Mouse (Mus musculus): ENCODE results near the gene B3galt5. TPM values are rescaled to one million over a fixed set of nuclear protein-coding genes. Genes with fewer than 3 reads are reported as not detected.

B3galt5 gene
- polyA plus RNA-seq, 1 experiment from 2014 or later: 0.35 TPM

DNA sequence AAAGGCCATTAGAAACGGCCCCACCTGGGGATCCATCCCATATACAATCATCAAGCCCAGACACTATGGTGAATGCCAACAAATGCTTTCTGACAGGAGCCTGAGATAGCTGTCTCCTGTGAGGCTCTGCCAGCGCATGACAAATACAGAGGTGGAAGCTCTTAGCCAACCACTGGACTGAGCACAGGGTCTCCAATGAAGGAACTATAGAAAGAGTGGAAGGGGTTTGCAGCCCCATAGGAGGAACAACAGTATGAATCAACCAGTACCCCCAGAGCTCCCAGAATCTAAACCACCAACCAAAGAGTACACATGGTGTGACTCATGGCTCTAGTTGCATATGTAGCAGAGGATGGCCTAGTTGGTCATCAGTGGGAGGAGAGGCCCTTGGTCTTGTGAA is 36.1 kb downstream of the B3galt5 start:
- 75% methylated on average over 2 of the region's 2 CpGs for WGBS
- Histone ChIP-seq H3K9me3 (no peaks in the 10 kb centered on the region), H3K27ac (no peak overlapping the region), H3K4me1 (no peaks in the 10 kb centered on the region; the same call in 1 of the 2 replicates), H3K9ac (no peak overlapping the region), H3K36me3 (no peaks in the 10 kb centered on the region), H3K4me2 (no peak overlapping the region), H3K4me3 (no peak overlapping the region), H3K27me3 (no peaks in the 10 kb centered on the region)
- no peak for ATAC-seq (ENCODE audit: insufficient number of reproducible peaks, insufficient read depth, low FRiP score, low TSS enrichment, low read depth)

- no peak overlapping the region for H3K27ac ChIP-seq
- no peak overlapping the region for H3K4me2 ChIP-seq
- H3K4me1 ChIP-seq: no peaks in the 10 kb centered on the region; the same call in 1 of the 2 replicates
- ATAC-seq (ENCODE audit: insufficient number of reproducible peaks, insufficient read depth, low FRiP score, low TSS enrichment, low read depth): no peak
- no peaks in the 10 kb centered on the region for H3K36me3 ChIP-seq
- 46% methylated on average over 14 of the region's 14 CpGs for WGBS
- H3K27me3 ChIP-seq: no peaks in the 10 kb centered on the region
- H3K9me3 ChIP-seq: no peaks in the 10 kb centered on the region
- no peak overlapping the region for H3K9ac ChIP-seq
- no peak overlapping the region for H3K4me3 ChIP-seq
These were observed 37.5 kb downstream of the B3galt5 start for GRCm38 (mm10) chr16:96272929-96273619.

- H3K9me3 ChIP-seq: no peaks in the 10 kb centered on the region
- H3K4me2 ChIP-seq: no peak overlapping the region
- no peak overlapping the region for H3K9ac ChIP-seq
- H3K4me3 ChIP-seq: no peak overlapping the region
- no peaks in the 10 kb centered on the region for H3K36me3 ChIP-seq
- H3K4me1 ChIP-seq: peaks cover 12% of the 10 kb centered on the region
- no peak overlapping the region for H3K27ac ChIP-seq
- ATAC-seq (ENCODE audit: insufficient number of reproducible peaks, insufficient read depth, low FRiP score, low TSS enrichment, low read depth): no peak
- peaks cover 34% of the 10 kb centered on the region for H3K27me3 ChIP-seq
- 71% methylated on average over 3 of the region's 3 CpGs for WGBS
These were observed 41.0 kb downstream of the B3galt5 start for GRCm38 (mm10) chr16:96276596-96276995.

DNA sequence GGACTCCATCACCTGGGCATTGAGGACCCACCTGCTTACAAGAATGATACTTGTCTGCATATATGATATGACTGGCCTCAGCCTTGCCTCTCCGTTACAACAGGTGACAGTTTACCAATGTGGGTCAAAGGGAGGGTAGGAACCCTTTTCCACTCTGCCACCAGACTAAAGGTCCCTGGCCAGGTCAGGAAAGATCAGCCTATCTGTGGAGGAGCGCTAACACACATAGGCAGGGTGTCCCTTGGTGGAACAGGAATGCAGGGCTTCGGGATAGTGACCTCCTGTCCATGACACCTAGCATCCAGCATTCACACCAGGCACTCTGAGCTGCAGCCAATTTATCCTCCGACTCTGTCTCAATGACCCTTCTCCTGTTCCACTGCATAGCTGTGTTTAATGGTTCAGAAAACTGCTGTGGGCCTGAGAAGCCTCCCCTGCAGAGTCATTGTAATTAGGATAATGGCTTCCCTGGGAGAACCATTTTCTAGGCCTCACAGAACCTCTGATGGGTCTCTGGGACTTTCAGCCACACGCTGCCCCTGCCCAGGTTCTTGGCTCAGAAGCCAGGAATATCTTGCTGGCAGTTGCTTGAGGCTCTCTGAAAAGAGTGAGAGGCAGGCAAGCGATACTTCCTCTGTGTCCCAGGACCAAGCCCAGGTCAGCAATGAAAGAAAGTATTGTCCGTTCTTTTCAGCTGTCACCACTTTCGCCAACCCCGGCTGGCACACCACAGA is 43.1 kb downstream of the B3galt5 start:
- Histone ChIP-seq H3K36me3 (no peaks in the 10 kb centered on the region), H3K27ac (no peak overlapping the region), H3K4me1 (peaks cover 12% of the 10 kb centered on the region), H3K9me3 (no peaks in the 10 kb centered on the region), H3K9ac (no peak overlapping the region), H3K4me2 (no peak overlapping the region), H3K4me3 (no peak overlapping the region), H3K27me3 (peaks cover 54% of the 10 kb centered on the region)
- ATAC-seq (ENCODE audit: insufficient number of reproducible peaks, insufficient read depth, low FRiP score, low TSS enrichment, low read depth): no peak
- WGBS: 36% methylated on average over 9 of the region's 9 CpGs

DNA sequence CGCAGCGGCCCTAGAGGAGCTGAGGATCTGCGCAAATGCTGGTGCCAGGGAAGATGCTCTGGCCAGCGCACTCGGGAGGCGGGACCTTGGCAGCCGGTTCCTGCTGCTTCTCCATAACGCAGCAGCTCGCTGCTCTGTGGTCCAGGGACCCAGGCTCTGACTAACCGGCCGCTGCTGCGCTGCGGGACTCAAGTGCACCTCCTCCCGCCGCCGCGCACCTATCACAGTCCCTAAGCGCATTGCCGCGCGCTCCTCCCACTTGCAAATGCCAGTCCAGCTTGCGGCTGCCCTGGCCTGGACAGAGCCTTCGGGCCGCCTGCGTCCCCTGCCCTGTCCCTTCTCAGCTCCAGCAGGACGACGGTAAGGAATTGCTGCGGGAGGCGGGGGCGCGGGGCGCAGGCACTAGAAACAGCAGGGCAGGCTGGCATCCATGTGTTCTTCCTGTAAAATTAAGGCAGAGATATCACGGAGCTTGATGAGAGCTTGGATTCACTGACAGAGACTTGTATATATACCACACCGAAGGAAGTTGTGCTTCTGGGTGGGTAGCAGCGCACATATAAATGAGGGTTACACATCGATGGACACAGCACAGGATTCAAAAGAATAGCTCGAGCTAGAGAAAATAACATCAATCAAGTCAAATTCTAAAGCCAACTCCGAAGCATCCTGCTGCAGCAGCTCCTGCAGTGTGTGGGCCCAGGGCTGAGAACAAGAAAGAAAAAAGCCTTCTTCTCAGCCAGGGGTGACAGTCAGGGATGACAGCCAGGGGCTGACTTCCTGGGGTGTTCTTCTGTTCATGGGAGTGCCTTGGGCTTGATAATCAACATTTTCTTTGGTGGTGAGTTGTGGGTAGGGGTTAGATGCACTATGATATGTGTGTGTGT is 45.4 kb downstream of the B3galt5 start:
- 3% methylated on average over 38 of the region's 38 CpGs for WGBS
- Histone ChIP-seq H3K9ac (peak overlapping the region; percentile 66), H3K4me2 (peak overlapping the region; percentile 84), H3K4me3 (peak overlapping the region; percentile 46), H3K36me3 (no peaks in the 10 kb centered on the region), H3K4me1 (peaks cover 12% of the 10 kb centered on the region), H3K27me3 (peaks cover 55% of the 10 kb centered on the region), H3K27ac (no peak overlapping the region), H3K9me3 (no peaks in the 10 kb centered on the region)
- ATAC-seq (ENCODE audit: insufficient number of reproducible peaks, insufficient read depth, low FRiP score, low TSS enrichment, low read depth): no peak; the same call in 1 of the 2 replicates

DNA sequence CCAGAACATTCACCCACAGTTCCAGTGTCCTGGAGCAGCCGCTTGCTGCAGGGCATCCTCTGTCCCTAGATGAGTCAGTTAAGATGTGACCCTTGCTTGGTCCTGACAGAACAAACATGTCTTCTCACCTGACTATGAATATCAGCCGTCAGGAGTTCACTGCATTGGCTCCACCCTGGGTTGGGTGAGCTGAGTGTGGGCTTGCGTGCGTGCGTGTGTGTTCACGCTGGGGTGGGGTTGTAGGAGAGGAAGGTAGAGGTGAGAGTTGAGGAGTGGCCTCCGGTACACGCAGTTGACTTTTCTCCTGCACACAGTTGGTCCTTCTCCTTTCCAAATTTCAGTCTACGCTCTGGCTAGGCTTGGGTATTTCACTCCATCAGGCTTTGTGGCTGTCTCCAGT is 47.0 kb downstream of the B3galt5 start:
- H3K9ac ChIP-seq: no peak overlapping the region
- no peak for ATAC-seq (ENCODE audit: insufficient number of reproducible peaks, insufficient read depth, low FRiP score, low TSS enrichment, low read depth)
- no peak overlapping the region for H3K4me3 ChIP-seq
- no peak overlapping the region for H3K27ac ChIP-seq
- H3K4me2 ChIP-seq: no peak overlapping the region
- peaks cover 55% of the 10 kb centered on the region for H3K27me3 ChIP-seq
- no peaks in the 10 kb centered on the region for H3K36me3 ChIP-seq
- H3K4me1 ChIP-seq: peaks cover 12% of the 10 kb centered on the region
- 93% methylated on average over 9 of the region's 9 CpGs for WGBS
- H3K9me3 ChIP-seq: no peaks in the 10 kb centered on the region

GRCm38 (mm10) chr16:96291885-96292284 is 56.3 kb downstream of the B3galt5 start:
- WGBS: 73% methylated on average over 9 of the region's 9 CpGs

DNA sequence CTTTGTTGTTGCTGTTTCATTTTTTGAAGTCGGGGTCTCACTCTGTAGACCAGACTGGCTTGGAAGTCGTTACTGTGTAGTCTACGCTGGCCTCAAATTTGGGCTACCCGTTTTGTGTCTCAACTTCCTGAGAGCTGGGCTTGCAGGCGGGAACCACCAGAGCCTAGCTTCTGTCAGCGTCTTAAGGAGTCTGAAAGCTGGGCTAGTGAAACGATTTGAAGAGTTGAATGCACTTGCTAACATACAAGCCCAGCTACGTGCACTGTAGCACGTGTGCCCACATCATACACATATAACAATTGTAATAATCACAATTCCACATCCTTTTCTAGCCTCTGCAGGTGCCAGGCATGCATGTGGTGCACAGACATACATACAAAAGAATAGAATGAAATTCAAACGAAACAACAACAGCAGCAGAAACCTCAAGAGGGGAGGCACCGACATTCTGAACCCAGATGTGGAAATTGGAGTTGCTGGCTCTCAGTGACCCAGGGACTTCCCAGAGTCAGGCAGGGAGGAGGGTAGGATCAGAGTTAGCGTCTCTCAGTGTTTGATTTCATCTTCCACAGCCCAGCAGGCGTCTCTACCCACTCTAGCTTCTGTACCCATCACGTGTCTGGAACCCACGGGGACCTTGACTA is 57.1 kb downstream of the B3galt5 start:
- Histone ChIP-seq H3K27me3 (no peaks in the 10 kb centered on the region), H3K9me3 (no peaks in the 10 kb centered on the region), H3K9ac (no peak overlapping the region), H3K4me2 (no peak overlapping the region), H3K27ac (no peak overlapping the region), H3K4me1 (peaks cover 8% of the 10 kb centered on the region; the same call in 1 of the 2 replicates), H3K36me3 (no peaks in the 10 kb centered on the region), H3K4me3 (no peak overlapping the region)
- ATAC-seq (ENCODE audit: insufficient number of reproducible peaks, insufficient read depth, low FRiP score, low TSS enrichment, low read depth): no peak
- 52% methylated on average over 15 of the region's 15 CpGs for WGBS

More at GRCm38 (mm10) chr16:96291885-96292284, 56.3 kb downstream of the B3galt5 start:
- no peak overlapping the region for H3K27ac ChIP-seq
- H3K27me3 ChIP-seq: no peaks in the 10 kb centered on the region
- ATAC-seq (ENCODE audit: insufficient number of reproducible peaks, insufficient read depth, low FRiP score, low TSS enrichment, low read depth): no peak
- H3K9ac ChIP-seq: no peak overlapping the region
- H3K4me3 ChIP-seq: no peak overlapping the region
- no peaks in the 10 kb centered on the region for H3K9me3 ChIP-seq
- H3K4me1 ChIP-seq: peaks cover 8% of the 10 kb centered on the region; the same call in 1 of the 2 replicates
- H3K36me3 ChIP-seq: no peaks in the 10 kb centered on the region
- H3K4me2 ChIP-seq: no peak overlapping the region

GRCm38 (mm10) chr16:96298075-96298474 is 62.5 kb downstream of the B3galt5 start:
- Histone ChIP-seq H3K9me3 (no peaks in the 10 kb centered on the region), H3K4me1 (peaks cover 2% of the 10 kb centered on the region; the same call in 1 of the 2 replicates), H3K4me3 (no peak overlapping the region), H3K36me3 (no peaks in the 10 kb centered on the region), H3K27me3 (no peaks in the 10 kb centered on the region), H3K4me2 (no peak overlapping the region), H3K9ac (no peak overlapping the region), H3K27ac (no peak overlapping the region)
- ATAC-seq (ENCODE audit: insufficient number of reproducible peaks, insufficient read depth, low FRiP score, low TSS enrichment, low read depth): no peak

DNA sequence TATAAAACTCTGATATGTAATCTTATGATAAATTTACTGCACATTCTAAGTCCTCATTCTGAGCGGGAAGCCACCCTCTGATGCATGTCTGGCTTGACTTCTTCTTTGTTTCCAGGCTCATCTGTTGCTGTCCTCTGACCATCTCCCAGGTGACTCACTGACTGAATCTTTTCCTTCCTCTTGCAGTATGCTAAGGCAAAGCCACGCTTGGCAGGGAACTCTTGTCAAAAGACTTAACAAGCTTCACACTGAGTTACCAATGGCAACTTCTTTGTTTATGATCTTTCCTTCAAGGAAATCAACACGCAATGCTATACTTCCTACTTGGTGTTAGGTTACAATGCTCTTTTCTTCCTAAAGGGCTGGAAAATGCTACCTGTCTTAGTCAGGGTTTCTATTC is 63.0 kb downstream of the B3galt5 start:
- H3K4me3 ChIP-seq: no peak overlapping the region
- H3K4me1 ChIP-seq: no peaks in the 10 kb centered on the region
- no peaks in the 10 kb centered on the region for H3K9me3 ChIP-seq
- H3K27ac ChIP-seq: no peak overlapping the region
- H3K4me2 ChIP-seq: no peak overlapping the region
- ATAC-seq (ENCODE audit: insufficient number of reproducible peaks, insufficient read depth, low FRiP score, low TSS enrichment, low read depth): no peak
- H3K27me3 ChIP-seq: no peaks in the 10 kb centered on the region
- H3K36me3 ChIP-seq: no peaks in the 10 kb centered on the region
- H3K9ac ChIP-seq: no peak overlapping the region
- WGBS: 60% methylated on average over 3 of the region's 3 CpGs

- Histone ChIP-seq H3K27me3 (no peaks in the 10 kb centered on the region), H3K9me3 (no peaks in the 10 kb centered on the region), H3K4me3 (no peak overlapping the region), H3K27ac (no peak overlapping the region), H3K36me3 (no peaks in the 10 kb centered on the region), H3K4me1 (no peaks in the 10 kb centered on the region), H3K4me2 (no peak overlapping the region), H3K9ac (no peak overlapping the region)
- ATAC-seq (ENCODE audit: insufficient number of reproducible peaks, insufficient read depth, low FRiP score, low TSS enrichment, low read depth): no peak
- 78% methylated on average over 4 of the region's 4 CpGs for WGBS
These were observed 67.8 kb downstream of the B3galt5 start for GRCm38 (mm10) chr16:96303356-96303755.

Measured in embryonic facial prominence, embryonic 13.5 days (tissue).